Mouse (Mus musculus) frontal cortex, adult (tissue): ENCODE measurements at regions not wholly inside any gene's neighbourhood (a gene's known extent, or its start where the extent isn't known, plus 50 kb on each side); places are given as distances from the start of the nearest gene placed in this dataset.
A peak's percentile ranks its signal among the peaks of the same experiment; 100 is the strongest.

ENCODE experiments used
- ATAC-seq: cut with Nextera tagmentation; 2 replicates; pipeline ENCODE4 v1.9.2; 2017; ENCODE audit warnings: mild to moderate bottlenecking, moderate library complexity, mixed read lengths; ENCODE audit not compliant: low TSS enrichment

DNA sequence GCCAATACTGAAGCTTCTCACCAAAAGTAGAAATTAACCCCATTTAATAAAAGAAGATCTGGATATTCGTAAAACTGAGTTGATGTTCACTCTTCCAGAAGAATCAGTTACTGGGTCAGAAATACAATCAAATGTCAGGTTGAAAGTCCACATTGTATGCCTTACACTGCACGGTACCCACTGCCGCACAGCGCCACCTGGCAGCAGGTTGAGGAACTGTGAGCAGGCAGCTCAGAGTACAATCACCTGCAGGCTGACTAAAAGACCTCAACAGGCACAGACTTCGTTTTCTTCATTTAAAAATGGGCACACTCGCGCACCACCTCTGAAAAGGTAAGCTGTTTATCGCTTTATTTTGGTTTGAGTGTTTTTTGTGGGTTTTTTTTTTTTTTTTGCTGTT lies 341.8 kb upstream of the Mms22l start:
- peak; percentile 88 for ATAC-seq

DNA sequence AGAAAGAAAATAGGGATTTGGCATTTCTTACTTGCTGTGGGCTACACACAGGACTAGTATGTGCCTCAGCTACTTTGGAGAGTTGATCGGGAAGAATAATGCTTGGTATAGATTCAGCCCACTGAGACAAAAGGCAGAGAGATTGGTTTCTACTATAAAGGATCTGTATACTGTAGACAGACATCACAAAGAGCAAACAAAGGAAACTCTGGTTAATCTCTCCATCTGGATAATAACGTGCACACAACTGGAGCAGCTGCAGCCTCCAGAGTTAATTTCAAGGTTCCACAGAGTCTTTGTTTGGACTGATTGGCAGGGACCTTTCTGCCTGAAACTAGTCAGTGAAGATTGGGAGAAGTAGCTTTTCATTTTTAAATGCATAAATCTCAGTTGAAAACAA lies 322.5 kb upstream of the Mms22l start:
- no peak for ATAC-seq

DNA sequence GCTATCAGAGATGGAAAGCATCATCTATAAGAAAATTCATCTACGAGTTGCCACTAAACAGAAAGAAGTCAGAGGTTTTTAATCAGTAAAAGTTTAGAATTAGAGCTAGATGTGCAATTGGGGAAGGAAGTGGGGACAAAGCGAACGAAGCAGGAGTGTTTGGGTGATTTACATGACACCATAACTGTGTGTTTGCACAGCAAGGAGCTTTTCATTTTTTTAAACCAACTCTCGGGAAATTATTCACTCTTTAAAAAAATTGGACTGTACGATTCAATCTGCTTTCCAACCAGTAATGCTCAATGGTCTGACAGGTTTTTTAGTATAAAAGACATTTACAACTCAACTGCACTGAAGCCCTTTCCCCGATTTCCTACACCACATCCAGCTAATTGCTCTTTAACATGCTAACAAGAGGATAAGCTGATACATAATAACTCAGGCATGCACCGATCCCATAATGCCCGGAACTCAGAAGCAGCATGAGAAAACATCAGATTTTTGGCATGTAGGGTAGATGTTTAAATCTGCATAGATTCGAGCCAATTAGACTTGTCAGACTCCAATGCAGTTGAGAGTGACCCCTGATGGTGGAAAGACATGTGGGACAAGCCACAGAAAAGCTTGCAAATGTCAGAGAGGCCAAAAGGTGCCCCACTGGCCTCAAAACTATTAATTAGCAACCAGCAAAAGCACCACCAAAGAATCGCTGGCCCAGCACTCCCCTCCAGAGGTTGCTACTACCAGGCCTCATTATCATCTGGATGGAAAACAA lies 282.8 kb upstream of the Mms22l start:
- peak; percentile 41 for ATAC-seq

DNA sequence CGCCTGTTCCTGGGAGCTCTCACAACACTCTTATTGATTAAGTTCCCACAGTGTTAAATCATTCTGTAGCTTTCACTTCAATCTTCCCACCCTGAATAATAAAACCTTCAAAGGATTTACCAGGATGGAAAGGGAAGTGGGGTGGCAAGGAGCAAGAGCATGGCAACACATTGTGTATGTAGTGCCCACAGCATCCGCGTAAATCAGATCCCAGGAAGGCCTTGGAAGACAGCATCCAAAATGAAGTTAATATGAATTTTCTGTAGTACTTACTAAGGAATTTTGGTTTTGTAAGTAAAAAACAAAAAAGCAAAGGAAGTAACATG lies 282.3 kb upstream of the Mms22l start:
- peak; percentile 47; the same call in 1 of the 2 replicates for ATAC-seq

DNA sequence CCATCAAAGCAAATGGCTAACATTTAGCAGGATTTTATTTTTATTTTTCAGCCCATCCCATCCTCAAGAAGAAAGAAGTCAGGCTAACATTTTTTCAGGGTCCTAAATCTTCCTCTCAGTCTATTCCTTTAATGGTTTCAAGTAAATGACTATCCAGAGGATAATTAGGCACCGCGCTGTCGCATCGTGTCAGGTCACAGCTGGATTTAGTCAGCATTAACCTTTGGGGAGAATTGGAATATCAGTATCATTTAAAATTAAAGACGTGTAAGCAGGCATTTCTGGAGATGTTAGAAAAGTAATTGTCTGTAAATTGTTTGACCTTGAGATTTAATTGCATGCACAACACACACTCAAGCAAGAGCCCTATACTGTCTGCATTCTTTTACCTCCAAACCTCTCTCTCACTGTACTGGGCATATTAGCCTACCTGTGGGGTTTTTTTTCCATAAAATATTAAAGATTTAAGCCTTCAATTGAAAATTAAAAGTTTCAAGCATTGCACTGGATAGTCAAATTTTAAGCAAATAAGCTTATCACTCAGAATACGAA lies 277.8 kb upstream of the Mms22l start:
- ATAC-seq, result no peak

DNA sequence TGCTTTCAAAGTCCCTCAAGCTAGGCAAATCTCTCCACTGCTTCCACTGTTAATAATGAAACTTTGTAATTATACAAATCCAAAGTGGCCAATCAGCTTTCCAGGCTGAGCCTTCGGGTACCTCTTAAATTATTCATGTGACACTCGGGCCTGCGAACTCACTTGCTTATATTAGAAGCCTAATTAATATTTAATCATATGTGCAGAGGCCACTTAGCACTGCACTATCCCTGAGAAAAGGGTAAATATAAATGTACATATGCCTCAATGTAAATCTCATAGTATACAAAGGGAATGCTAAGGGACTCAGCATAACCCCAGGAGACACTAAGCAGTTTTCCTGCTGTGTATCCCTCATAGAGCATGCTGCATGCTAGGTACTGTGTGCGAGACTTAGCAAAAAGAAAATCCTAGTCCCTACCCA lies 277.2 kb upstream of the Mms22l start:
- ATAC-seq, result no peak

DNA sequence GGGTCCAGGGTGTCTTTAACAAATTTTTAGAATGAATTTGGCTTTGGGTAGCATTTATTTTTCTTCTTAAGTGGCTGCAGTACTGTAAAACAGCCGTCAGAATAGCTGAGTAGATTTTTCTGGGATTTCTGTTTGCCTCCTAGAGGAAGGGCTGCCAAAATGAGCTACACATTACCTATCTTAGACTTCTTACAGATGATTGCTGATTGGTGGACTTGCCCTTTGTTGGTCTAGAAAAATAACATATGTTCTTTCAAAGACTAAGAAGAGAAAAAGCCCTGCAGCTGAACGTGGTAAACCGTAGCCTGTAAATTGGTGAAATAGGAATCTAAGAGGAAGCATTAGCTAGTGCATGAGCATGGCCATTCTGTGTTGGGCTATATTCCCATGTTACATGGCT lies 276.7 kb upstream of the Mms22l start:
- ATAC-seq, result no peak

DNA sequence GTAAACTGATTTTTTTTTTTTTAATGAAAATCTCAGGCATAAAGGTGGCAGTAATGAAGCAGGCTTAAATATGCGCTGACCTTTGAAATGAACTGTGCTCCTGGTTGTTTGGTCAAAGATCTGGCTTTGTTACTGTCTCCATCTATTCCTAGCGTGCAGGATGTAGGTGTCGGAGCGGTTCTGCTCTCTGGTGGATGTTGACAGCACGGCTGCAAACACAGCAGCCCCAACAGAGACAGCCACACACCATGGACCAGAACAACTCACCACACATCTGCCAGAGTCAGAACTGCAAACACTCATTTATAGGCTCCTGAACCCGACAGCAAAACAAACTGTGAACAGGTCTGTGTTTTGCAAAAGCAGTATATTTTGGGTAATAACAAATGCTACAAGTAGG lies 251.1 kb upstream of the Mms22l start:
- peak; percentile 64 for ATAC-seq

DNA sequence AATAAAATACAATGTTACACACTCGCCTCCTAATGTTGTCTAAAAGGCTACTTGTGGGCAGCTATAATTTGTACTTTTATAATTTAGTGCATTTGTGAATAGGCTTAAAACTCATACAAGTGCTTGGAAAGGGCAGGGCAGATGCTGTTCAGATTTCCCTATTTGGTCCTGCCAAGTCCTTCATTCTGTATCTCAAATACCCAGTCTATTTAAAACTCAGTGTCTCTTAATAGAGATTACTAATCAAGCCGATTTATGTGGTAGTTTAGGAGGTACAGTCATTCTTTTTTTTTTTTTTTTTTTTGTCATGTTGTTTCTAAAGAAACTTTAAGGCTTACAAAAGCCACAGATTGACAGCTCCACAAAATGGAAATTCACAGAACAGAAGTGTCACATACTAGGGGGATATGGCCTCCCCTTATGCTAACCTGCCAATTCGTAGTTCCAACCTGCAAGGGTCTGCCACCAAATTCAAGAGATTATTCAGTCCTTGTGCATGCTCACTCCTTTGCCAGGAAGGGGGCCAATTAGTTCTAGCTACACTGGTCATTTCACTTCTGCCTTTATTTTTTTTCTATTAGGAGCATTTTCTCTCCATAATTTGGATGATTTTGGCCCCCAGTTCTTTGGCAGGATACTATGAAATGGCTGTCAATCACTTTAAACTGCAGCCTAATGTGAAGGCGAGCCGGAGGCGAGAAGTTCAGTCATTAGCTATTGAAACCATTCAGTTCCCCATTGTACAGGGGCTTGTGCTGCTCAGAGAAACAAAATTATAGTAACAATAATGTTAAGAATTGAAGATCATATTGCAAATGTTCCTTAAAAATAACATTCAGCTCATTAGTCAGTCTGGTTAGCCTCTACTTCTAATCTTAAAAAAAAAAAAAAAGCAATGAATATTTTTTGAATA lies 247.9 kb upstream of the Mms22l start:
- ATAC-seq, result no peak

DNA sequence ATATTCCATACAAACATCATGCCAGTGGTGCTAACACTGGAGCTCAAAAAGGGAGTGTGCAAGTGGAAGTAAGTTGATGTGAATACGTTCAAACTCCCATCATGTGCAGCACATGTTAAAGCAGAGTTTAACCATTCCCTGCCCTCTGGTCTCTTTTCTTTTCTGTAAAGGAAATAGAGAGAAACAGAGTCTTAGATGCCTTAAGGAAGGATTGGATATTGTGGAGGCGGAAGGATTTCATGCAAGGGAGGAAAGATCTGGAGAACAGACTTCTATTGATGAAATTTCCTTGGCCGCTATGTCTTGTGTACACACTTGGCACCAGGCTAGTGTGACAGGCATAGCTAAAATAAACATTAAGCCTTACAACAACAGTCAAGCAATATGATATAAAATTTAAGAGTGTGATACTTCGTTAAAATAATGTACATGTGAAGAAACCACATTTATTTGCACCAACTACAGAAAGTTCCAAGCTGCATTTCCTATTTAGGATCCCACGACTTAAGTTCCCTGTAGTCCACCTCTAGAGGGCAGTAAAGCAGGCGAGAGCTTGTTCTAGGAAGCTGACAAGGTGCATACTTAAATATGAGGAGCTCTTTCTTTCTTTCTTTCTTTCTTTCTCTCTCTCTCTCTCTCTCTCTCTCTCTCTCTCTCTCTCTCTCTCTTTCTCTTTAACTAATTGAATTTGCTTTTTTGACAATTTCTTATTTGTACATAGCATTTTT lies 246.8 kb upstream of the Mms22l start:
- peak; percentile 95 for ATAC-seq

DNA sequence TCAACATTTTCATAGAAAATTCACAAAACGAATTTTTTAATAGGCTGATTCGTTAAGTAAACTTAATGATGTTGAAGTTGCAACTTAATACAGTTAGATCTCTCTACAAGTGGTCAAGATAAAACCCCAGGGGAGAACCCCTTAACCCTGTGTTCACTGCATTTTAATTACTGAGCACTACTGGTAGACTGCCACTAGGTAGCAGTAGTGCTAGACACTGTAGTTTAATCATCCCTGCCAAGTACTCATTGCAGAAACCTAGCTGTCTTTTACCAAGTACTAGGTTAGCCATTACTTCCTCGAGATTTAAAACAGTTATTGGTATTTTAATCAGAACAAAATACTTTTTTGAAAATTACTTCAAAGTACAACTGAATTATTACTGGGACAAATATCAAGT lies 218.1 kb upstream of the Mms22l start:
- ATAC-seq, result no peak
